Mouse (Mus musculus) ES-E14 (cell line): Measurements from ENCODE around the gene Pias4.

Experiments used
- CHD2 ChIP-seq: IDR thresholded peaks from 2 replicates; pipeline ENCODE4 v1.6.1; 2014; ENCODE audit warnings: mild to moderate bottlenecking, low read depth, low read length, inconsistent platforms
- HCFC1 ChIP-seq: IDR thresholded peaks from 2 replicates; pipeline ENCODE4 v1.6.1; 2012; ENCODE audit warnings: low read length, inconsistent platforms, borderline replicate concordance; ENCODE audit not compliant: insufficient read depth
- MAFK ChIP-seq: IDR thresholded peaks from 2 replicates; pipeline ENCODE4 v1.6.1; 2014; ENCODE audit warnings: mild to moderate bottlenecking, low read depth, low read length, inconsistent platforms; ENCODE audit not compliant: insufficient read depth
- ZC3H11A ChIP-seq: IDR thresholded peaks from 2 replicates; pipeline ENCODE4 v1.6.1; 2012; ENCODE audit warnings: low read depth, mild to moderate bottlenecking, inconsistent platforms, low read length, borderline replicate concordance
- ZNF384 ChIP-seq: IDR thresholded peaks from 2 replicates; pipeline ENCODE4 v1.6.1; 2012; ENCODE audit warnings: low read depth, low read length, inconsistent platforms

DNA sequence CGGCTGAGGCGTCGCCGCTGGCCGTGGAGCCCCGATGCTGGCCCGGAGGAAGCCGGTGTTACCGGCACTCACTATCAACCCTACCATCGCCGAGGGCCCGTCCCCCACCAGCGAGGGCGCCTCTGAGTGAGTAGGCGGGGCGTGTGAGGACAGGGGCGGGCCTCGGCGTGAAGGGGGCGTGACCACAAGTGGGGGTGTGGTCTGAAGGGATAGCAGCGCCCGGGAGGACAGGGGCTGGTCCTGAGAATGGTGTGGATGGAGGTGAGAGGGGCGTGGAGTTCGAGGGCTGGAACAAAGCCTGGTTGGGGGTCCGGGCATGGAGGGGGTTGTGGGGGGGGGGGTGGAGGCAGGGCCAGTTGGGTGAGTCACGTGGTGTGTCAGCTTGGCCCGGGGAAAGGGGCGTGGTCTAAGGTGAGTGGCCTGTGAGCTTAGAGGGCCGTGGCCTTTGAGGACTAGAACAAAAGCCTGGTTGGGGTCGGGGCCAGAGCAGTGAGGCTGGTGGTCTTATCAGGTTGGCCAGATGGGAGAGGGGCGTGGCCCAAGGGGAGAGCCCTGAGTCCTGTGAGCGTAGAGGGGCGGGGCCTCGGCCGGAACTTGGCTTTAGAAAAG, 61.5 kb downstream of the Pias4 start:
- TF ChIP-seq ZNF384 (no peak), HCFC1 (no peak), MAFK (no peak), ZC3H11A (no peak), CHD2 (no peak)
